Mouse (Mus musculus) stomach, embryonic 14.5 days (tissue): ENCODE measurements around the gene Gxylt1. TPM values are rescaled to one million over a fixed set of nuclear protein-coding genes. Genes with fewer than 3 reads are reported as not detected.
"Not testable (repeated sequence)": the region's sequence is repeated elsewhere in the genome, so short reads cannot be mapped to it uniquely, and the experiment has no call there.

Source experiments
- ATAC-seq: fragments of 200-750 bp; cut with Nextera tagmentation; 2 replicates; pipeline ENCODE4 v1.8.0; 2017; ENCODE audit warnings: low read depth, moderate TSS enrichment; ENCODE audit not compliant: insufficient number of reproducible peaks, insufficient read depth, low FRiP score
- H3K27ac ChIP-seq: fragments of 300-500 bp; sonication (generic); 2 replicates; pipeline ENCODE4 v1.5.1; 2014; ENCODE audit warnings: mild to moderate bottlenecking, low read length, moderate library complexity, mixed read lengths
- H3K27me3 ChIP-seq: fragments of 300-500 bp; sonication (generic); 2 replicates; pipeline ENCODE4 v1.6.1; 2014; ENCODE audit warnings: low read length, control low read depth, mixed read lengths; ENCODE audit not compliant: control insufficient read depth, insufficient read depth
- H3K36me3 ChIP-seq: fragments of 300-500 bp; sonication (generic); 2 replicates; pipeline ENCODE4 v1.6.1; 2014; ENCODE audit warnings: mild to moderate bottlenecking, control low read depth, low read length, moderate library complexity, mixed read lengths; ENCODE audit not compliant: control insufficient read depth, insufficient read depth
- H3K4me1 ChIP-seq: fragments of 300-500 bp; sonication (generic); 2 replicates; pipeline ENCODE4 v1.6.1; 2014; ENCODE audit warnings: low read length, control low read depth, mixed read lengths; ENCODE audit not compliant: control insufficient read depth, insufficient read depth
- H3K4me2 ChIP-seq: fragments of 300-500 bp; sonication (generic); replicated peaks from 2 replicates; pipeline ENCODE4 v1.6.1; 2014; ENCODE audit warnings: low read depth, low read length, control low read depth
- H3K4me3 ChIP-seq: fragments of 300-500 bp; sonication (generic); 2 replicates; pipeline ENCODE4 v1.5.1; 2014; ENCODE audit warnings: low read depth, low read length, control low read depth
- H3K9ac ChIP-seq: fragments of 300-500 bp; sonication (generic); replicated peaks from 2 replicates; pipeline ENCODE4 v1.6.1; 2014; ENCODE audit warnings: low read depth, mild to moderate bottlenecking, control low read depth, low read length, moderate library complexity, mixed read lengths
- H3K9me3 ChIP-seq: fragments of 300-500 bp; sonication (generic); 2 replicates; pipeline ENCODE4 v1.6.1; 2016; ENCODE audit warnings: low read depth, low read length, control low read depth; ENCODE audit not compliant: control insufficient read depth
- WGBS: fragments of 180-500 bp; shearing (Covaris S2); extraction: QIAGEN DNeasy Blood & Tissue Kit; methylation state at CpG from one replicate; pipeline ENCODE4 v1.1.7; 2014; 5-methylcytosine and 5-hydroxymethylcytosine counted together
- polyA plus RNA-seq: library from polyadenylated mRNA; unstranded; fragments of >200 nt; fragmentation: Nextera tagmentation; extraction: Ambion mirVana; gene quantifications from 2 replicates; pipeline ENCODE4 v1.2.1, GENCODE M21; 2014

The Gxylt1 gene
- polyA plus RNA-seq, 1 experiment from 2014 or later = 16.2 TPM

DNA sequence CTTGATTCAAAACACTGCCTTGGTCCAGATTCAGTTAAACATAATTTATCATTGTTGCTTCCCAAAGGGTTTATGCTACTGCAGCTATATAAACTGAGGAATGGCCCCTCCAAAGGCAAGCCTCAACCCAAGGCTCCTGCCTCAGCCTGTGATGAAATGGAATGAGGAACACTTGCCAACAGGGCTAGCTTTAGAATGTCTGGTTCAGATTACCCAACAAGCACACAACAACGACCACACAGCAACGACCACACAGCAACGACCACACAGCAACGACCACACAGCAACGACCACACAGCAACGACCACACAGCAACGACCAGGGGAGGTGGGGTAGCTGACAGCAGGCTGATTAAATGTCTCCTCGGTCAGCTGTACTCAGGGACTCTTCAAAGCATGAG, 15.0 kb downstream of the Gxylt1 start:
- Histone ChIP-seq H3K27me3 (no peaks in the 10 kb centered on the region), H3K27ac (no peak overlapping the region), H3K4me2 (no peak overlapping the region), H3K4me1 (no peaks in the 10 kb centered on the region), H3K9me3 (no peaks in the 10 kb centered on the region), H3K9ac (no peak overlapping the region), H3K36me3 (peaks cover 16% of the 10 kb centered on the region), H3K4me3 (no peak overlapping the region)
- ATAC-seq = no peak
- 86% methylated on average over 8 of the region's 8 CpGs for WGBS

DNA sequence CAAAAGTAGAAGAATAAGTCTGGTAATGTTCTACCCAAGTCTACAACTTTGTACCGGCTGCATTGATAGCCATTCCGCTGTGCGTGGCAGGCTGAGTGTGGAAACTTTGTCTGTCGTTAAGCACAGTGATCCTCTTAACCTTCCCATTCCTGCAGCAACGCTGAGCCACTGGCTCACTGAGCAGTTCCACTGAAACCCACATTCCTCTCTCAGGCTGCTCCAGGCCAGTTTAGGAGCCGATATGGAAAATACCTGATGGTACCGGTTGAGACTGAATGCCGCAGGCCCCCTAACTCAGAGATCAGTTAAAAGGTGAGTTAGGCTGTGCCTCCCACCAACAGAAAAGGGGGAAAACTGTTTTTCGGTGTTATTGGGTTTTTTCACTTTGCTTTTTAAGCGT, 19.7 kb downstream of the Gxylt1 start:
- Histone ChIP-seq H3K27ac (no peak overlapping the region), H3K4me2 (no peak overlapping the region), H3K36me3 (peaks cover 28% of the 10 kb centered on the region), H3K4me3 (no peak overlapping the region), H3K4me1 (no peaks in the 10 kb centered on the region), H3K27me3 (no peaks in the 10 kb centered on the region), H3K9me3 (no peaks in the 10 kb centered on the region), H3K9ac (no peak overlapping the region)
- WGBS = 80% methylated on average over 10 of the region's 10 CpGs
- ATAC-seq = no peak

DNA sequence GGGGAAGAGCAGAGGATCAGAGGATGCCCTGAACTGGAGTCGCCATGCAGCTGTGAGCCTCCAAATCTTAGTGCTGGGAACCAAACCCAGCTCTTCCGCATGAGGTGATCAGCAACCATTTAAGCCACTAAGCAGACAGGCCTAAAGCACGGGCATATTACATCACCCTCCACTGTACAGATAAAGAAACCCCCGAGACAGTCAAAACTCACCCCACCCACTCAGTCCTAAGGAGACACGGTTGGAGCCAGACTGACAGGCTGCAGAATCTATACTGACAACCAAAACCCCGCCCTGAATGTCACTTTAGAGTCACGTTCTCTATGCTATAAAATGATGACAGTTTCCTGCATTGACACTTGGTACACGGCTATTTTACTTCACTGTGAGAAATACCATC, 21.8 kb downstream of the Gxylt1 start:
- no peaks in the 10 kb centered on the region for H3K9me3 ChIP-seq
- H3K9ac ChIP-seq = no peak overlapping the region
- H3K4me2 ChIP-seq = no peak overlapping the region
- no peak for ATAC-seq
- no peaks in the 10 kb centered on the region for H3K27me3 ChIP-seq
- H3K36me3 ChIP-seq = peaks cover 34% of the 10 kb centered on the region
- H3K27ac ChIP-seq = no peak overlapping the region
- no peaks in the 10 kb centered on the region for H3K4me1 ChIP-seq
- no peak overlapping the region for H3K4me3 ChIP-seq
- 78% methylated on average over 8 of the region's 8 CpGs for WGBS

DNA sequence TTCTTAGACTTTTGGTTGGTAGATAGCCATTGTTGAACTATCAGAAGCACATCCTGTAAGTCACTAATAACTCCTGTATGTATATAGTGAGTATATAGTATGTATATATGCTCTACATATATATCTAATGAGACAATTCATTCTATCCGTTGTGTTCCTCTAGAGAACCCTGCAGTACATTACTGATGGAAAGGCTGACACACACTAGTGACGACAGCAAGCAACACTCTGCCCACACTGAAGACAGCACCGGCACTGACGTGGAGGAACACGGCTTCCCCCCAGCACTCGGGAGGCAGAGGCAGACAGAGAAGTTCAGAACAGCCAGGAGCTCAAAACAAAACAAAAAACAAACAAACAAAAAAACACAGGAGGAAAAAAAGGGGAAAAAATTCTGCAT, 22.6 kb downstream of the Gxylt1 start:
- Histone ChIP-seq H3K4me2 (no peak overlapping the region), H3K27me3 (no peaks in the 10 kb centered on the region), H3K4me1 (no peaks in the 10 kb centered on the region), H3K4me3 (no peak overlapping the region), H3K9ac (no peak overlapping the region), H3K36me3 (peaks cover 35% of the 10 kb centered on the region), H3K27ac (no peak overlapping the region), H3K9me3 (no peaks in the 10 kb centered on the region)
- 90% methylated on average over 6 of the region's 6 CpGs for WGBS
- ATAC-seq = no peak

DNA sequence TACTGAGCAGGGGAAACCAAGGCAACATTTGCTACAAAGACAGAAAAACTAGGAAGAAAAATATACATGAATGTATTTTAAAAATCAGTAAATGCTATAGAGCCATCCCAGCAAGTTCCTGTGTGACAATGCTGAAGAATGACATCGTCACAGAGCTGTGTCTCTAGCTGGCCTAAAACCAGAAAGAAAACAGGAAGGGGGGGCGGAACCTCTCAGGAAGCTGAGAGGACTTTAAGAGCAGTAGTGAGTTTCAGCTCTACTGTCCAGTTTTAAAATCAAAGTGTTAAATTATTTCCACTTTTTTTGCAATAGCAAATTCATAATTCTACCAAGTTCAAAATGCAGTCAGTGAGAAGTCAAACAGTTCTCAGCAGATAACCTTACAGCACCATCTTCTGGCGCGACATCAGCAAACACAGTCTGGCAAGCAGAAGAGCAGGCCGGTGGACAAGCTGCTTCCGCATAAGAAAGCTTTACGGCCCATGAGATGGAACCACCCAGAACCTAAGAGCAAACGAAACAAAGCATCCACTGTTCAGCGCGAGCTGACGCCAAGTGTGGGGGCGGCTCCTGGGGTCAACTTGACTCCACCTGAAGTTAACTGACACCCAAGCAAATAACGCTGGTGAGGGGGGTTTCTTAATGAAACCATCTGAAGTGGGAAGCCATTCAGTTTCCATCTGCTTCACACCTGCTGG, 23.3 kb downstream of the Gxylt1 start:
- H3K4me3 ChIP-seq = no peak overlapping the region
- WGBS = 68% methylated on average over 13 of the region's 13 CpGs
- ATAC-seq = no peak
- H3K27me3 ChIP-seq = no peaks in the 10 kb centered on the region
- H3K9ac ChIP-seq = no peak overlapping the region
- H3K27ac ChIP-seq = no peak overlapping the region
- H3K4me2 ChIP-seq = no peak overlapping the region
- H3K9me3 ChIP-seq = no peaks in the 10 kb centered on the region
- peaks cover 39% of the 10 kb centered on the region for H3K36me3 ChIP-seq
- H3K4me1 ChIP-seq = no peaks in the 10 kb centered on the region

DNA sequence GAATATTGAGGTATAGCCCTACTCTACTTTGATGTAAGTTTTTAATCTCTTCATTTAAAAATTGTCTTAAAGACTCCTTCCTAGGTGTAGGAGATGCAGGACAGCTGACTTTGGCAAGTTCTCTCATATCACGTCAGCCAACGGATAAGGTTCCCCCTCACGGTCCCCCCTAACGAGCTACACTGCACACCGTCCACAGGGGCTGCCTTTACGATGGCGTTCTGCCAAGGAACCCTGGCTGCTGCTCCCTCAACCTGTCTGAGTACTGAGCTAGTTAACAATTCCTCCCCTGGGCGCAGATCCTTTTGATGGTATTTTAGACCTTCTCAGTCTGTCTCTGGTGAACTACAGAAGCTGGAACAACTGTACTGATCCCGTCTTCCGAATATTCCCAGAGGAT, 31.8 kb downstream of the Gxylt1 start:
- Histone ChIP-seq H3K36me3 (peaks cover 25% of the 10 kb centered on the region), H3K4me3 (no peak overlapping the region), H3K9me3 (no peaks in the 10 kb centered on the region), H3K9ac (no peak overlapping the region), H3K4me2 (no peak overlapping the region), H3K27ac (no peak overlapping the region), H3K27me3 (no peaks in the 10 kb centered on the region), H3K4me1 (no peaks in the 10 kb centered on the region)
- ATAC-seq = no peak
- 66% methylated on average over 10 of the region's 10 CpGs for WGBS

DNA sequence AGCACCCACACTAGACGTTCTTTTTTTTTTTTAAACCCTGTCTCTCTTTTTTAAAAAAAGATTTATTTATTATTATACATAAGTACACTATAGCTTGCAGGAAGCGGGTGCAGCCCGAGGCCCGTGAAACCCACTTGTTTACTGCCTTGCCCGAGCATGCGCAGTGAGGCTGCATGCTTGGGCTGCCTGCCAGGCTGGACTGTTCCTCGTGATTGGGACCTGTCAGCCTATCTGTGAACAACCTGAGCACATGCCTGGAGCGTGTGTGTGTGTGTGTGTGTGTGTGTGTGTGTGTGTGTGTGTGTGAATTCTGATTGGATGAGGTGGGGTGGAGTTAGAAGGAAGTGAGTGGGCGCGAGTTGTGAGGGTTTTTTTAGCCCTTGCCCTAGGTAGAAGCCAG, 38.5 kb downstream of the Gxylt1 start:
- H3K36me3 ChIP-seq, H3K4me1 ChIP-seq, H3K27me3 ChIP-seq, H3K27ac ChIP-seq, ATAC-seq, H3K4me2 ChIP-seq, H3K9me3 ChIP-seq, H3K9ac ChIP-seq, H3K4me3 ChIP-seq: not testable (repeated sequence)
- 90% methylated on average over 10 of the region's 10 CpGs for WGBS

DNA sequence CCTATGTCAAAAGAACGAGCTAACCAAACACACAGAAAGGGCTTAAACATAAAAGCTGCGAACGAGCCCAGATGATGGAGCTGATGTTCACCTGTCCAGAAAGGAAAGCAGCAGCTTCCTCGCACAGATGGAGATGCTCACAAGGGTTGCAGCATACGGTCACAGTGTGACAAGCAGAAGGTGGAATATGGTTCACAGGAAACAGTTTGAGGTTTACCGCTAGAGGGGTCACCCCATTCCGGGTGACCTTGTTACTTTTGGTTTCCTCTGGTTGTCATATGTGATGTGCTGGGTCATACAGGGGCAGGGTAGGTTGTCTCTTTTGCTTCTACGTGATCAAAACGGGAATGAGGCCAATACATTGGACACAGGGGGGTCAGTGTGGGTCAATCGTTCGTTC, 46.0 kb downstream of the Gxylt1 start:
- H3K27ac ChIP-seq = no peak overlapping the region
- no peaks in the 10 kb centered on the region for H3K27me3 ChIP-seq
- WGBS = 73% methylated on average over 11 of the region's 11 CpGs
- no peak overlapping the region for H3K9ac ChIP-seq
- no peaks in the 10 kb centered on the region for H3K36me3 ChIP-seq
- H3K4me1 ChIP-seq = no peaks in the 10 kb centered on the region
- no peak for ATAC-seq
- no peak overlapping the region for H3K4me2 ChIP-seq
- H3K4me3 ChIP-seq = no peak overlapping the region
- H3K9me3 ChIP-seq = no peaks in the 10 kb centered on the region

DNA sequence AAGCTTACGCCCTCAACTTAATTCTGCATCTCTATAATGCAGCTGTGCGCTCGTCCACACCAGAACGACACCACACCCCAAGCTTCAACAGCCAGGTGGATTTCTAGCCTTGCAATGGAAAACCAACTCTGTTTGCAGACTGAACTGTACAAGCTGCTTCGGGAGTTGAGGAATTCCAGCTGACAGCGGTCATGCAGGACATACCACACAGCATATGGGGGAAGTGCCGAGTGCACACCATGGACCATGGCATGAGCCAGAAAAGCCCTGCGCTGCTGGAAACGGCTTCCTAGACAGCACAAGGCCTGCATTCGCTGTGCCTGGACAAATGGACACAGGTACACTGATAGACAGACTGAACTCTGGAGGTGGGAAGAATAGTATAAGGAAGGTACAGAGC, 46.6 kb downstream of the Gxylt1 start:
- Histone ChIP-seq H3K9ac (no peak overlapping the region), H3K4me2 (no peak overlapping the region), H3K4me1 (no peaks in the 10 kb centered on the region), H3K27me3 (no peaks in the 10 kb centered on the region), H3K36me3 (no peaks in the 10 kb centered on the region), H3K9me3 (no peaks in the 10 kb centered on the region), H3K4me3 (no peak overlapping the region), H3K27ac (no peak overlapping the region)
- 75% methylated on average over 10 of the region's 10 CpGs for WGBS
- ATAC-seq = no peak
